Mouse (Mus musculus): ENCODE data around the gene Rspo1. TPM values are rescaled to one million over a fixed set of nuclear protein-coding genes. Genes with fewer than 3 reads are reported as not detected.

Rspo1 gene
- polyA plus RNA-seq, 1 experiment from 2014 or later: not detected

DNA sequence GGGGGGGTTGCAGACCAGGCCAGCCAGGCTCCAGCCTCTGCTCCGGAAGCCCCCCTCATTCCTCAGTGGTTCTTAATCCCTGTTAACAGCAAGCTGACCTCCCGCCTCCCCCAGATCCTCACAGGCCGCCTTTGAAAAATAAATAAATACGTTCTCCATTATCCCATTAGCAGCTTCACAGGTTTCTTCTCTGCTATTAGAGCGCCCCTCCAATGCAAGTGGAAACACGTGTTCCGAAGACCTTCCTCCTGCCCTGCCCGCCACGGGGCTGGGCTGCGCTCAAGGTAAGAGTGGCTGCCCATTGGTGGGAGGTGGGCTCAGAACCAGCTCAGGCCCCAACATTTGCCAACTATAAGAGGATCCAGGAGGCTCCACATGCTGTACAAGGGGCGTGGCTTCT lies 23.7 kb upstream of the Rspo1 start:
- 92% methylated on average over 11 of the region's 11 CpGs for WGBS (ENCODE audit: missing documents)
- no peaks in the 10 kb centered on the region for H3K79me2 ChIP-seq (ENCODE audit: inconsistent target)
- no peak overlapping the region for H3K4me3 ChIP-seq (ENCODE audit: inconsistent target)
- H3K36me3 ChIP-seq (ENCODE audit: inconsistent target): no peaks in the 10 kb centered on the region
- no peak overlapping the region for H3K27ac ChIP-seq

DNA sequence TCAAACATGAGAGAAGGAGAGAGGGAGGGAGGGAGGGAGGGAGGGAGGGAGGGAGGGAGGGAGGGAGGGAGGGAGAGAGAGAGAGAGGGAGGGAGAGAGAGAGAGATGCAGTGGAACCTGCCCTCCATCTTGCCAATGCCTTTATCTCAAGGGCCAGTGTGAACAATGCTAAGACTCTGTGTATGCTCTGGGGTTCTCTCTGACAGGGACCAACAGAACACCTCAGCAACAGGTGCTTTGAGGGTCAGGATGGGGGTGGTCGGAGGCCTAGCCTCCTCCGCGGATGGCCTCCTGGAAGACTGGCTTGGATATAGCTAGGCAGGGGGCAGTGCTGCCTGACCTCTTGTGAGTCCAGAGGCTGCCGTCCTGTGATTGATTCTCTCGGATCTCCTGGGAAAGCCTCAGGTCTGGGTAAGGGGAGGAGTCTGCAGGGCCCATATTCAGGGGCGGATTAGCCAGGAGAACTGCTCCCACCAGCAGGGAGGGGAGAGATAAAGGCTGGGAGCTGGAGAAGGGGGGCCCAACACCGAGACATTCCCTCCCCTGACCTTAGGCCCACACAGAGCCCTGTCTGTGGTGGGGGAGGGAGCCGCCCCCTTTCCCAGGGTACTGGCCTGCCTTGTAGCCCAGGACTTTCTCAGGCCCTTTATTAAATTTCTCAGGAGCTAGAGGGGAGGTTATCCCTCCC lies 21.2 kb upstream of the Rspo1 start:
- Histone ChIP-seq H3K36me3 (ENCODE audit: inconsistent target) (no peaks in the 10 kb centered on the region), H3K79me2 (ENCODE audit: inconsistent target) (no peaks in the 10 kb centered on the region), H3K27ac (no peak overlapping the region), H3K4me3 (ENCODE audit: inconsistent target) (no peak overlapping the region)
- 90% methylated on average over 7 of the region's 8 CpGs for WGBS (ENCODE audit: missing documents)

DNA sequence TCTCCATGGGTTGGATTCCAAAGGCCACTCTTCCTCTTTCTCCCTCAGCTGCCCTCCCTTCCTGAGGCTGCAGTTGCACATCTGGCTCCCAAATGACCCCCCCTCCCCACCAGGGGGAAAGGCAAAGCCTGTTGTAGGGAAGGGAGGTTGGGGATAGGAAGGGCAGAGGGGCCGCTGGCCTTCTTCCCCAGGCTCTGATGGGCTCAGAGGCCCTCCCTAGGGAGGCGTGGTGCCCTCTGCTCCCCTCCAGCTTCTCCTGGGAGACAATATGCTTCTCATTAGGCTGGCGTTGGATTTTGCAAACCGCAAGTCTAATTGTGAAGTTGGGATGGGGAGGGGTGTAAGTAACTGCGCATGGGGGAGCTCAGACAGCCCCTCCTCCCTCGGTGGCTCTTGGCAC lies 17.5 kb upstream of the Rspo1 start:
- H3K4me3 ChIP-seq (ENCODE audit: inconsistent target): no peak overlapping the region
- H3K79me2 ChIP-seq (ENCODE audit: inconsistent target): no peaks in the 10 kb centered on the region
- 44% methylated on average over 6 of the region's 6 CpGs for WGBS (ENCODE audit: missing documents)

DNA sequence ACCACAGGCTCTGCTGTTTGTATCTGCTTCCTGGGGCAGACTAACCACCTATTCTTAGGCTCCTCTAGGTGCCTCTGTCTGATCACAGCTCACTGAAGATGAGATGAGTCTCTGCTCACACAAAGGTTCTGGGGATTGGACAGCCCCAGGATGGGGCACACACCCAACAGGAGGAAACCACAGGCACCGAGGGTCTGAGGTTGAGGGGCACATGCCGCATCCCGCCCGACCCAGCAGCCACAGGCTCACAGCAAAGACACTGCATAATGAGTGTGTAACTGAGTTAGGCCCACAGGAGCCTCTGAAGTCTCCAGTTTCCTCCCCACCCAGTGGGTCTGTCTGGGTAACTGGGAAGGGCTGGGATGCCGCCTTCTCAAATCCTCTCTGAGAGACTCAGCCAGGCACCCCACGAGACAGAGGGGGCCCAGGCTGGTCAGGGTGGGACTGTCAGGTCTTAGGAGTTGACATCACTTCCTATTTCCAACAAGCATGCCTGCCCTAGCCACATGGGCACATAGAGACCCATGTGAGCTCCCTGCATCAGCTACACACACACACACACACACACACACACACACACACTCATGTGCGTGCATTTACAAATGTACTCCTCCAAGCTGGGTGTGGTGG lies 16.9 kb upstream of the Rspo1 start:
- Histone ChIP-seq H3K4me3 (ENCODE audit: inconsistent target) (no peak overlapping the region), H3K27ac (no peak overlapping the region), H3K36me3 (ENCODE audit: inconsistent target) (no peaks in the 10 kb centered on the region), H3K79me2 (ENCODE audit: inconsistent target) (no peaks in the 10 kb centered on the region)
- WGBS (ENCODE audit: missing documents): 41% methylated on average over 7 of the region's 7 CpGs

More for the DNA sequence above, 17.5 kb upstream of the Rspo1 start:
- Histone ChIP-seq H3K36me3 (ENCODE audit: inconsistent target) (no peaks in the 10 kb centered on the region), H3K27ac (no peak overlapping the region)

DNA sequence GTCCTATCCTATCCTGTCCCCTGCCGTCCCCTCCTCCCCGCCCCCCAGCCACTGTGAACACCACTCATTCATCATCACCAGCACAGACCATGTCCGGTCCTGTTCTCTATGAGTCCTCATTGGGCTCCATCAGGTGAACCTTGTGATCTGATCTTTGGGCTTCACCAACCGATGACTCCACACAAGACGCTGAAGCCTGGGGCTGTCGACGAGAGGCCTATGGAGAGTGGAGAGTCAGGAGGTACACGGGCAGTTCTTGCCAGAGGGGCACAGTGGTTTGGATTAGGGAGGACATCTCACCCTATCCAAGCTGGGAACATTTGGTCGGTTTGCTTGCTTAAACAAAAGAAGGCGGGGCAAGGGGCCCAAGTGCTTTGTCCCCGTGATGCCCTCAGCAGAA lies 16.0 kb upstream of the Rspo1 start:
- Histone ChIP-seq H3K36me3 (ENCODE audit: inconsistent target) (no peaks in the 10 kb centered on the region), H3K4me3 (ENCODE audit: inconsistent target) (no peak overlapping the region), H3K79me2 (ENCODE audit: inconsistent target) (no peaks in the 10 kb centered on the region), H3K27ac (no peak overlapping the region)
- 93% methylated on average over 11 of the region's 11 CpGs for WGBS (ENCODE audit: missing documents)

DNA sequence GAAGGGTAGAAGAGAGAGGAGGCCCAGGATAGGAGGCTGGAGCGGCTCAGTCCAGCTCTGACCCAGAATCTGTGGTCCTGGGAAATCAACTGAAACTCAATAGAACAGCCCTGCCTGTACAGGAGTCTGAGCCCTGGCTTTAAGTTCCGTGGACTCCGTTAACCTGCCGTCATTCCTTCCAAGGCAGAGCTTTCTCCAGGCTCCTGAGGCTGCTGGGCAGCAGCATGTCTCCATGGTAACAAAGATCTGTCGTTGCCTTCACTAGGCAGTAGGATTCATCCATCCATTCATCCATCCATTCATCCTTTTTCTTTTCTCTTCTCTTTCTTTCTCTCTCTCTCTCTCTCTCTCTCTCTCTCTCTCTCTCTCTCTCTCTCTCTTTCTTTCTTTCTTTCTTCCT lies 15.6 kb upstream of the Rspo1 start:
- no peak overlapping the region for H3K27ac ChIP-seq
- 88% methylated on average over 5 of the region's 5 CpGs for WGBS (ENCODE audit: missing documents)

DNA sequence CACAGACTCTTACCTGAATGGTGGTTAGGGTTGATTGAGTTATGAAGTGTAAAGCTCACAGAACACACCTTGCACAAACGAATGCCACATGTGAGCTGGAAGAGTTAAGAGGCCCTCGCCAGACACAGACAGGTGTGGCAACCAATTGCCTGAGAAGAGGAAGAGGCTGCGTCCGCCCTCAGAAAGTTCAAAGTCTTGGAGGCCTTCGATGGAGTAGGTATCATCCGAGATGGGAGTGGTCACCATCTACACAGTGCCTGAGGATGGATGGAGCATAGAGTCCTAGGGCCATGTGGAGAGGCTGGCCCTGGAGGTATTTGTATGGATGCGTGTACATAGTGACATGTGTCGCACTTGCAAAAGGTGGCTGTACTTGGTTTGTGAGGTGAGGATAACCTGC lies 15.1 kb upstream of the Rspo1 start:
- H3K79me2 ChIP-seq (ENCODE audit: inconsistent target): no peaks in the 10 kb centered on the region
- WGBS (ENCODE audit: missing documents): 88% methylated on average over 8 of the region's 8 CpGs
- H3K36me3 ChIP-seq (ENCODE audit: inconsistent target): no peaks in the 10 kb centered on the region
- H3K27ac ChIP-seq: no peak overlapping the region
- H3K4me3 ChIP-seq (ENCODE audit: inconsistent target): no peak overlapping the region

More for the DNA sequence above, 15.6 kb upstream of the Rspo1 start:
- Histone ChIP-seq H3K79me2 (ENCODE audit: inconsistent target) (no peaks in the 10 kb centered on the region), H3K36me3 (ENCODE audit: inconsistent target) (no peaks in the 10 kb centered on the region), H3K4me3 (ENCODE audit: inconsistent target) (no peak overlapping the region)

DNA sequence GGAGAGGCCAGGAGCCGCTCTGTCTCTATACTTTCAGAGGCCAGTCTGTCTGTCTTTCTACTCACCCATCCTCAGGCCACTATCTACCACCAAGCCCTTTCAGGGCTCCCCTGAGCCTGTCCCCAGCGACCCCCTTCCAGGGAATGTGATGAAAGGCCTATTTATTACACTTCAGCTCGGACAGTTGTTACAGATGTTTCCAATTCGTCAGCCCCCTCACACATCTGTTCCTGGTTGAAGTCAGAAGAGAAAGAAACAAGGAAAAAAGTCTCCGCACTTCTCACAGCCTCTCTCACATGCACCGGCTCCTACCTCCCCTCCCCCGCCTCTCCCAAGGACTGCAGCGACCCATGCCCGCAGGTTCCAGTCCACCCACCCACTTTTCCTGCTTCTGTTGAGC lies 13.9 kb upstream of the Rspo1 start:
- Histone ChIP-seq H3K27ac (no peak overlapping the region), H3K79me2 (ENCODE audit: inconsistent target) (no peaks in the 10 kb centered on the region), H3K4me3 (ENCODE audit: inconsistent target) (no peak overlapping the region), H3K36me3 (ENCODE audit: inconsistent target) (no peaks in the 10 kb centered on the region)
- 87% methylated on average over 9 of the region's 9 CpGs for WGBS (ENCODE audit: missing documents)

DNA sequence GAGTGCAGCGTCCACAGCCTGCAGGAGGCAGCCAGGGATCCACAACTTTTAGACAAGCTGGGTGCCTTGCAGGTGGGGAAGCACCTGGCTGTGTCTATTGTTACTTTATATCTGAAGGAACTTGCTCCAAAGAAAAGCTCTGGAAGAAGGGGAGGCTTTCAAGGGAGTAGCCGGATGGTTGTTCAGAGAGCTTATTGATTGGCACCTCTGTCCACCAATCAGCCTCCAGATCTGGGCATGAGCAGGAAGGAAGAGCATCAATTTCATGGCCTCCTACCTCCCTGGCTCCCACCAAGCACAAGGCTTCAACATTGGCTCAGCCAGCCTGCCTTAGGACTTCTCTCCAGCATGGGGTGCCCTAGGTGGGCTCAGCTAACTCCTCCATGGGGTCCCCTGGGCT lies 12.9 kb upstream of the Rspo1 start:
- no peaks in the 10 kb centered on the region for H3K36me3 ChIP-seq (ENCODE audit: inconsistent target)
- H3K79me2 ChIP-seq (ENCODE audit: inconsistent target): no peaks in the 10 kb centered on the region
- no peak overlapping the region for H3K4me3 ChIP-seq (ENCODE audit: inconsistent target)
- 100% methylated on average over 2 of the region's 2 CpGs for WGBS (ENCODE audit: missing documents)
- no peak overlapping the region for H3K27ac ChIP-seq

DNA sequence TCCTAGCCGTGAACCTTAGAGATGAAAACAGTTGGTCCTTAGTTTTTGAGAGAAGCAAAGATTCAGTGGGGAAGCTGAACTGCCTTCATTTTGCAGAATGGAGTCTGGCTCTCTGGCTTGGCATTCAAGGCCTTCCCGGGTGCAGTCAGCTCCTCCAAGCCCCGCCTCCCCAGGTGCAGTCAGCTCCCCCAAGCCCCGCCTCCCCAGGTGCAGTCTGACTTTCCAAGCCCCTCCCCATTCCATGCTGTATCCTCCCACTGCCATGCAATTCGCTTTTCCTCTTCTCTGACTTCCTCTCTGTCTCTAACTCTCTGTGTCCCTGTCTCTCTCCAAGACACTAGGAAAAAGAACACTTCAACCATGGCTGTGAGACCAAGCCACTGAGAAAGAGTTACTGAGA lies 8.0 kb upstream of the Rspo1 start:
- WGBS (ENCODE audit: missing documents): 52% methylated on average over 5 of the region's 5 CpGs
- H3K36me3 ChIP-seq (ENCODE audit: inconsistent target): no peaks in the 10 kb centered on the region

DNA sequence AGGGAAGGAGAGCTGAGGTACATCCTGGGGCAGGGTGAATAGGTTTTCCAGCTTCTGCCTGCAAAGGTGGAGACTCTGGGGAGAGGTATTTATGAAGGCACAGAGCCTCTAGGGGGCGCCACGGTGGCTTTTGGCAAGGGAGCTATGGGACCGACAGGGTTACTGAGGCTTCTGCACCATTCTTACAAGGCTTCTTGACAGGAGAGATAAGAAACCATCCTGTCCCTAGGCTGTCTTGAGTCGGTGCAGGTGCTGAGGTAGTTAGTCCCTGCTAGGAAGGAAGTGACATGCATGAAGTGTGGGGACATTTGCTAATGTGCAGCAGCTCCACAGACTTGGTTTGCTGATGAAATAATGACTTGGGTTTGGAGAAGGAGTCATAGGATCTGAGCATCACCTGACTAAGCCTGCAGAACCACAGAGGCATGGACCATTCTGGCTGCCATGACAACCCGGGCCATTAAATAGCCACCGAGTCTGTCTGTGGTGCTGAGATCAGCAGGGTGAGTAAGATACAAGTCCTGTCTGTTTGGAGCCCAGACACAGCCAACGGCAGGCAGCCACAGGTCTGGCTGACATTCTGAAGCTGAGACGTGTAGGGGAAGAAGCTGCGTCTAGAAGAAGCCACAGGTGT lies 2.2 kb upstream of the Rspo1 start:
- Histone ChIP-seq H3K36me3 (ENCODE audit: inconsistent target) (no peaks in the 10 kb centered on the region), H3K4me3 (ENCODE audit: inconsistent target) (no peak overlapping the region), H3K27ac (no peak overlapping the region), H3K79me2 (ENCODE audit: inconsistent target) (no peaks in the 10 kb centered on the region)
- 20% methylated on average over 9 of the region's 9 CpGs for WGBS (ENCODE audit: missing documents)

More for the DNA sequence above, 8.0 kb upstream of the Rspo1 start:
- Histone ChIP-seq H3K79me2 (ENCODE audit: inconsistent target) (no peaks in the 10 kb centered on the region), H3K4me3 (ENCODE audit: inconsistent target) (no peak overlapping the region), H3K27ac (no peak overlapping the region)

DNA sequence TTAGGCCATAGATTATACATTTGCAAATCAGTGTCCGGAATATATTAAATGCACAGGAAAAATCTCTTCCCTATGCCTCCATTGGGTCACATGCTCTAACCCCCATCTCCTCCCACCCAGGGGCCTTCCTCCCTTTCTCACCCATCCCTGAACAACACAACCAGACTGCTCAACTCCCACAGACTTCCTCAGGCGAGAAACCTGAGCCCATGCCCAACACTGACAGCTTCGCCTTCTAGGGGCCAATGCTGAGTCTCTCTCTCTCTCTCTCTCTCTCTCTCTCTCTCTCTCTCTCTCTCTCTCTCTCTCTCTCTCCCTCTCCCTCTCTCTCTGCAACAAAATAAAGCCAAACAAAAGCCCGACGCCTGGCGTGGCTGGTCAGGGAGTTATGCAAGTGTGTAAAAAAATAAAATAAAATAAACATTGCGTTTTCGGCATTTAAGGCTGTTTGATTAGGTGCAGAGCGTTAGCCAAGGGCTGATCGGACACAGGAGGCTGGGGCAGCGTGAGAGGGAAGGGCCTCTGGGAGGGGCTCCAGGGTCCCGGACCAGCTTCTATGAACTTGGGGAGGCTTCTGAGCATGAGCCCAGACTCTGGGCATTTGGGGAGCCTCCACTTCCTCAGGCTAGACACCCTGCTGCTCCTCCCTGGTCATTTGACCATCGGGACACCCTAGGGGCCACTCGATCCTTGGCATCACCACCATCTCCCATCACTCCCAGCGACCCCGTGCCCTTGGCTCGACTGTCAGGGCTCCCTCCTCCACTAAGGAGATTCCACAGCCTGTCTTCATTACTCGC lies 1.2 kb upstream of the Rspo1 start:
- Histone ChIP-seq H3K27ac (no peak overlapping the region), H3K4me3 (ENCODE audit: inconsistent target) (no peak overlapping the region), H3K79me2 (ENCODE audit: inconsistent target) (no peaks in the 10 kb centered on the region), H3K36me3 (ENCODE audit: inconsistent target) (no peaks in the 10 kb centered on the region)
- 33% methylated on average over 18 of the region's 18 CpGs for WGBS (ENCODE audit: missing documents)

DNA sequence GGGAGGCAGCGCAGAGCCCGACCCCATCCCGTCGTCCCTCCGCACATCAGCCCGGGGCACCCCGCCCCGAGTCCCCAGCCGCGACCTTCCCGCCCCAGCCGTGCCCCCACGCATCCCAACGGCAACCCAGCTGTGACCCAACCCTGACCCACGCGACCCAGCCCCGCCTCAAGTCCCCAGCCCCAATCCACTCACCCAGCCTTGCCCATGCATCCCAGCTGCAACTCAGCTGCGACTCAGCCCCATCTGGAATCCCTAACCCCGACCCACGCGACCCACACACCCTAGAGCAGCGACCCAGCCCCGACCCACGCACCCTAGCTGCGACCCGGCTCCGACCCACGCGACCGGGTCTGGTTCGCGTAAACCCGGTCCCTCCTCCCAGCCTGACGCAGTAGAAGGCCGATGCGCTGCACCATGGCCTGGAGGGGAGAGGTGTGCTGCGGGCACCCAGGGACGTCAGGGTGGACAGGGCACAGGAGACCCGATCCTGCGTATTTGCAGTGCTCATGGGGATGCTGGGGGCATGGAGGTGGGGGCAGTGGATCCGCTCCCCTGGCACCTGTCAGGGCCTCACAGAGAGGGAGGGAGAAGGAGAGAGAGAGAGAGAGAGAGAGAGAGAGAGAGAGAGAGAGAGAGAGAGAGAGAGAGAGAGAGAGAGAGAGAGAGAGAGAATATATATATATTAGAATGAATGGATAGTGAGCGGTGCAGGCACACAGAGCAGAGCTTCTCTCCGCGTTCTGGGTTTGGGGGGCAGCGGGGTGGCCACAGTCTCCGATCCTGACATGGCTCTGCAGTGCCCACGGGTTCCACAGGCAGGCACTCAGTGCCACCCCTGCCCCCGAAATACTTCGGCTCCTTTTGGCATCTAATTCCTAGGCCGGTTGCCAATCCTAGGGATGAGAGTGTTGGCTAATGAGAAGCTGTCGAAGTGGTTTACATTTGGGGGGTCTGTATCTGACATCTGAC lies 795 bp downstream of the Rspo1 start:
- Histone ChIP-seq H3K36me3 (ENCODE audit: inconsistent target) (no peaks in the 10 kb centered on the region), H3K4me3 (ENCODE audit: inconsistent target) (no peak overlapping the region), H3K79me2 (ENCODE audit: inconsistent target) (no peaks in the 10 kb centered on the region), H3K27ac (no peak overlapping the region)
- 11% methylated on average over 47 of the region's 51 CpGs for WGBS (ENCODE audit: missing documents)

DNA sequence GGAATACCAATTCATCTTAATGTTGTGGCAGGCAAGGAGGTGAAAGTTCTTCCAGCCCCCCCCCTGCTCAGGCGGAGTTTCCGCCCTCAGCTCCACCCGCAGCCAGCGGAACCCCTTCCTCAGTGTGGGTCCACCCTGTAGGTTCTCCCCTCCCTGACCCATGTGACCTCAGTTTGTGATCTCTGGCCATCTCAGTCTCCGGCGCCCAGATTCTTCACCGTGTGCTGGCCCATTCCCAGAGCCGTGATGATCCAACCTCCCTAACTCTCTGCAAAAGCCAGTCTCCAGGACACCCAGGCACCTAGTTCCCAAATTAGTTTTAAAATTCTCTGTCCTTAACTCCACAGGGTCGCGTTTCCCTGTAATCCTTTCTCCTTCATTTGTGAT lies 1.5 kb downstream of the Rspo1 start:
- Histone ChIP-seq H3K27ac (no peak overlapping the region), H3K4me3 (ENCODE audit: inconsistent target) (no peak overlapping the region), H3K36me3 (ENCODE audit: inconsistent target) (no peaks in the 10 kb centered on the region), H3K79me2 (ENCODE audit: inconsistent target) (no peaks in the 10 kb centered on the region)
- WGBS (ENCODE audit: missing documents): 53% methylated on average over 10 of the region's 10 CpGs

All from macrophage (primary cell).